ENCODE assay signal across 11 mouse cellular contexts in the genomic region with DNA sequence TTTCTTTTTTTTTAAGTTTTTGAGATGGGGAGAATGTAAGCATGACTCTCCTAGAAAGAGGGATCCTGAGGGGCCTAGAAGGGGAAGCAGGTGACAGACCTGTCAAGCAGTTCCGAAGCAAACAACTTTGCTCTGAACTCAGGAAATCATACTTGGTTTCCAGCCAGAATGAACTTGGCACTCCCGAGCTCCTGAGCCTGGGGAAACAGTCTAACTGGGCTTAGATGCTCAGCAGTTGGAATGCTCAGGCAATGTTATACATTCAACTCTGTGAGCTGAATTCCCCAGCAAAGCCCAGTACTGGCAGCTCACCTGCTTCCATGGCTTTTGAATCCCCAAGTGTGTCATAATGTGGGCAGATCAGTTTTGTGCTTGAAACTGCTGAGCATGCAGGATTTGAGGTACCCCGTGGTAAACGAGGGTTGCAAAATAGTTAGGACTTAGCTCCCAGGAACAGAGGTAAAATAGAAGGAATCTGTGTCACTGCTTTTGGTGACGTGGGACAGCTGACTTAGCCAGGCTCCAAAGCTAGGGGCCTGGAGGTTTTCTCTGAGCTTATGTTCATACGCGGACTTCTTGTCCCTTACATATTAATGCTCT. TPM values are rescaled to one million over a fixed set of nuclear protein-coding genes. Genes with fewer than 3 reads are reported as not detected.
DNase-seq lines count a peak whose midpoint lies in the region; ATAC-seq and TF ChIP-seq lines count a peak whose summit lies in the region.
"Had no signal": no experiment of that assay in that cellular context is flagged by ENCODE, and none has a peak within 500 bp of the region (broad histone marks: within the 10 kb centered on the region; RNA-seq: fewer than 3 reads in every experiment).

No protein-coding gene starts in this region.

- DNase-seq in heart, adult 11 months = peak; percentile 88
- no peak for DNase-seq in heart, embryonic 10.5 days (ENCODE audit: low spot score)
- DNase-seq in liver, adult 2 months (ENCODE audit: extremely low read depth, low read depth, low spot score) = peak; percentile 92
- peak; percentile 40 for DNase-seq in heart, postnatal 4 days
- DNase-seq in gastrocnemius, adult 2 months = no peak
- DNase-seq in urinary bladder, postnatal 25 days (ENCODE audit: low spot score) = no peak

- intact Hi-C loops in gastrocnemius, adult 2 months (cut with DNase I) = no loop called here

- no peaks in the 10 kb centered on the region for H3K79me2 ChIP-seq in liver, adult 2 months (ENCODE audit: control insufficient read depth, insufficient read depth, low read length)

- no peak overlapping the region for H3K9ac ChIP-seq in liver, adult 2 months (ENCODE audit: low read depth, low read length)
- no peak overlapping the region for H3K9ac ChIP-seq in liver, embryonic 12.5 days
- H3K9ac ChIP-seq in stomach, embryonic 15.5 days = no peak overlapping the region
- H3K9ac ChIP-seq: hindbrain, embryonic 13.5 days had no signal

- H3K9me3 ChIP-seq in heart, embryonic 10.5 days = no peaks in the 10 kb centered on the region
- H3K9me3 ChIP-seq in liver, embryonic 12.5 days (replicated peaks) = no peaks in the 10 kb centered on the region
- no peaks in the 10 kb centered on the region for H3K9me3 ChIP-seq in stomach, embryonic 15.5 days
- H3K9me3 ChIP-seq: hindbrain, embryonic 13.5 days had no signal

- no peak for TF ChIP-seq CTCF in liver, adult 2 months (IDR thresholded peaks at IDR 0.05; ENCODE audit: low read depth, low read length)
- TF ChIP-seq CTCF in gastrocnemius, adult 2 months (IDR thresholded peaks at IDR 0.05) = no peak

- H3K4me3 ChIP-seq in heart, embryonic 10.5 days = no peak overlapping the region
- no peak overlapping the region for H3K4me3 ChIP-seq in liver, adult 2 months (ENCODE audit: insufficient read depth, low read depth, low read length)
- H3K4me3 ChIP-seq in liver, embryonic 12.5 days = no peak overlapping the region
- no peak overlapping the region for H3K4me3 ChIP-seq in stomach, embryonic 15.5 days (replicated peaks)
- no peak overlapping the region for H3K4me3 ChIP-seq in gastrocnemius, adult 2 months
- H3K4me3 ChIP-seq: hindbrain, embryonic 13.5 days had no signal

- 75% methylated on average over 7 of the region's 7 CpGs for WGBS in heart, embryonic 10.5 days
- WGBS in liver, adult 2 months = 36% methylated on average over 7 of the region's 7 CpGs
- 53% methylated on average over 7 of the region's 7 CpGs for WGBS in liver, embryonic 12.5 days (ENCODE audit: insufficient replicate concordance)
- 43% methylated on average over 7 of the region's 7 CpGs for WGBS in stomach, embryonic 15.5 days

- TF ChIP-seq POLR2A in liver, adult 2 months (IDR thresholded peaks at IDR 0.05; ENCODE audit: extremely low read depth, insufficient read depth, low read length) = no peak

- ATAC-seq in liver, embryonic 12.5 days = no peak
- no peak; the same call in 1 of the 2 replicates for ATAC-seq in stomach, embryonic 15.5 days (ENCODE audit: insufficient read depth, low FRiP score, low read depth)

- H3K4me1 ChIP-seq in heart, embryonic 10.5 days = no peaks in the 10 kb centered on the region
- H3K4me1 ChIP-seq in liver, adult 2 months (ENCODE audit: control insufficient read depth, insufficient read depth, low read length) = 0 out of 2 replicates have a peak, but pooled peaks cover 3% of the 10 kb centered on the region
- H3K4me1 ChIP-seq in liver, embryonic 12.5 days = no peaks in the 10 kb centered on the region
- H3K4me1 ChIP-seq in stomach, embryonic 15.5 days = peaks cover 5% of the 10 kb centered on the region
- H3K4me1 ChIP-seq: hindbrain, embryonic 13.5 days had no signal

- no peak overlapping the region for H3K4me2 ChIP-seq in liver, embryonic 12.5 days
- no peak overlapping the region for H3K4me2 ChIP-seq in stomach, embryonic 15.5 days
- H3K4me2 ChIP-seq: hindbrain, embryonic 13.5 days had no signal

- no peak overlapping the region for H3K27ac ChIP-seq in heart, embryonic 10.5 days
- H3K27ac ChIP-seq in liver, adult 2 months (replicated peaks; ENCODE audit: insufficient read depth, low read depth, low read length) = no peak overlapping the region
- H3K27ac ChIP-seq in liver, embryonic 12.5 days = no peak overlapping the region
- peak overlapping the region; percentile 49; the same call in 1 of the 2 replicates for H3K27ac ChIP-seq in stomach, embryonic 15.5 days
- no peak overlapping the region; the same call in 1 of the 2 replicates for H3K27ac ChIP-seq in gastrocnemius, adult 2 months
- H3K27ac ChIP-seq: hindbrain, embryonic 13.5 days; macrophage had no signal

- H3K27me3 ChIP-seq in heart, embryonic 10.5 days (ENCODE audit: insufficient read depth, poor library complexity, severe bottlenecking) = peaks cover 13% of the 10 kb centered on the region; the same call in 1 of the 2 replicates
- no peaks in the 10 kb centered on the region for H3K27me3 ChIP-seq in liver, adult 2 months (ENCODE audit: control insufficient read depth, insufficient read depth, low read length)
- no peaks in the 10 kb centered on the region for H3K27me3 ChIP-seq in liver, embryonic 12.5 days (replicated peaks)
- no peaks in the 10 kb centered on the region for H3K27me3 ChIP-seq in stomach, embryonic 15.5 days (replicated peaks)
- H3K27me3 ChIP-seq: hindbrain, embryonic 13.5 days had no signal

- no peaks in the 10 kb centered on the region for H3K36me3 ChIP-seq in heart, embryonic 10.5 days
- H3K36me3 ChIP-seq in liver, adult 2 months (ENCODE audit: control insufficient read depth, insufficient read depth, low read length) = no peaks in the 10 kb centered on the region
- H3K36me3 ChIP-seq in liver, embryonic 12.5 days = no peaks in the 10 kb centered on the region
- H3K36me3 ChIP-seq in stomach, embryonic 15.5 days = no peaks in the 10 kb centered on the region
- H3K36me3 ChIP-seq: hindbrain, embryonic 13.5 days had no signal

RNA-seq across cellular contexts. Expression of gene Ror1, which starts 47.1 kb away (rescaled TPM):
- 8.2 and 9.3 TPM in 2 replicates for polyA plus RNA-seq in heart, embryonic 10.5 days (2016; fragmentation: Nextera tagmentation; extraction: Ambion mirVana)
- 1.4 and 1.7 TPM in 2 replicates for total RNA-seq in liver, adult 2 months (2014; rRNA removed)
- polyA plus RNA-seq in liver, adult 2 months (2012; rRNA removed) = 0.56 and 0.60 TPM in 2 replicates
- 1.4 TPM in 2 replicates for polyA plus RNA-seq in liver, embryonic 12.5 days (2016; fragmentation: Nextera tagmentation; extraction: Ambion mirVana)
- 10 to 100 TPM; 28.9 to 37.2 TPM for total RNA-seq in heart, postnatal 4 days (2021)
- polyA plus RNA-seq in stomach, embryonic 15.5 days (2015; fragmentation: Nextera tagmentation; extraction: Ambion mirVana) = 9.4 and 11.7 TPM in 2 replicates
- total RNA-seq in gastrocnemius, adult 2 months (2021) = 1 to 10 TPM in 1 of 2 experiments, under 1 TPM in 1; 0.79 to 1.5 TPM
- total RNA-seq: monocyte, adult 5-6 weeks had no signal
- polyA plus RNA-seq: macrophage had no signal

Comparison
In these comparisons a context has a peak if more than half of its experiments do, and no peak if none do; other contexts are left out.
1. DNase-seq: peak in heart, adult 11 months (single experiment), liver, adult 2 months (single experiment) and heart, postnatal 4 days (single experiment); none in heart, embryonic 10.5 days (single experiment), gastrocnemius, adult 2 months (single experiment) and urinary bladder, postnatal 25 days (single experiment).